Comparison of ENCODE assay signal across 8 mouse cellular contexts in genomic region chr1:164898846-164899351, GRCm38 (mm10). TPM values are rescaled to one million over a fixed set of nuclear protein-coding genes. Genes with fewer than 3 reads are reported as not detected.
DNase-seq lines count a peak whose midpoint lies in the region; ATAC-seq and TF ChIP-seq lines count a peak whose summit lies in the region.

No protein-coding gene starts in this region.

- H3K4me2 ChIP-seq in lung, embryonic 15.5 days: peak overlapping the region; percentile 89

- DNase-seq in MEL (ENCODE audit: low read depth, low spot score): peak; percentile 32
- peak; percentile 92 to 94 for DNase-seq in cerebellum, adult 18-20 months
- peak; percentile 71 for DNase-seq in layer of hippocampus, adult 9-10 months (ENCODE audit: low spot score)
- DNase-seq in ovary, postnatal 14 days (ENCODE audit: low spot score): peak; percentile 54
- DNase-seq in thymus, postnatal 14 days: peak; percentile 79

- TF ChIP-seq CTCF in MEL (IDR thresholded peaks at IDR 0.05 in 2 of 3, conservative IDR thresholded peaks at IDR 0.05 in 1 of 3; ENCODE audit: control insufficient read depth in 1 of 3, insufficient read depth in 1 of 3, low read depth in 2 of 3, low read length in 3 of 3, poor library complexity in 1 of 3, severe bottlenecking in 1 of 3): peak in 2 of 3 experiments; percentile 34 to 40; a peak in 4 of 6 replicates

- H3K4me3 ChIP-seq in MEL (ENCODE audit: control insufficient read depth in 1 of 2, insufficient read depth in 1 of 2, low read depth in 2 of 2, low read length in 2 of 2): no peak overlapping the region
- peak overlapping the region; percentile 46 for H3K4me3 ChIP-seq in lung, embryonic 15.5 days

- H3K4me1 ChIP-seq in MEL (ENCODE audit: control insufficient read depth in 1 of 2, insufficient read depth in 2 of 2, low read length in 2 of 2): 0 out of 4 replicates have a peak, but pooled peaks cover 0 to 2% of the 10 kb centered on the region in 2 experiments
- peaks cover 10% of the 10 kb centered on the region; the same call in 1 of the 2 replicates for H3K4me1 ChIP-seq in lung, embryonic 15.5 days

- no peaks in the 10 kb centered on the region; a peak in 2 of 4 replicates for H3K27me3 ChIP-seq in MEL (ENCODE audit: control insufficient read depth in 1 of 2, insufficient read depth in 2 of 2, low read length in 2 of 2)
- H3K27me3 ChIP-seq in lung, embryonic 15.5 days: no peaks in the 10 kb centered on the region

- H3K27ac ChIP-seq in MEL (ENCODE audit: control insufficient read depth, low read depth, low read length): no peak overlapping the region
- H3K27ac ChIP-seq in lung, embryonic 15.5 days: no peak overlapping the region

- no peaks in the 10 kb centered on the region for H3K9me3 ChIP-seq in MEL (replicated peaks; ENCODE audit: insufficient read depth, low read length)
- no peaks in the 10 kb centered on the region for H3K9me3 ChIP-seq in lung, embryonic 15.5 days

- ATAC-seq in frontal cortex, adult (ENCODE audit: low TSS enrichment): peak; percentile 91
- ATAC-seq in hematopoietic stem cell, adult 5-6 weeks (replicated peaks in 1 of 2; ENCODE audit: insufficient read depth in 1 of 2, low FRiP score in 2 of 2, low TSS enrichment in 1 of 2, low read depth in 1 of 2, poor library complexity in 2 of 2, severe bottlenecking in 2 of 2): peak; percentile 91 to 93
- ATAC-seq in lung, embryonic 15.5 days (ENCODE audit: borderline replicate concordance, extremely low read depth, low FRiP score, low TSS enrichment): peak; percentile 89

- no peak overlapping the region for H3K9ac ChIP-seq in MEL (ENCODE audit: control insufficient read depth, low read depth, low read length, poor library complexity, severe bottlenecking)
- peak overlapping the region; percentile 38; the same call in 1 of the 2 replicates for H3K9ac ChIP-seq in lung, embryonic 15.5 days

- H3K79me2 ChIP-seq in MEL (ENCODE audit: control insufficient read depth, insufficient read depth, low read length, poor library complexity): no peaks in the 10 kb centered on the region

- TF ChIP-seq EP300 in MEL (IDR thresholded peaks at IDR 0.05; ENCODE audit: low read depth in 1 of 2, low read length in 2 of 2): no peak

- H3K36me3 ChIP-seq in MEL (ENCODE audit: control insufficient read depth in 1 of 2, insufficient read depth in 2 of 2, low read length in 2 of 2): peaks cover 0 to 3% of the 10 kb centered on the region in 2 experiments; a peak in 2 of 4 replicates
- no peaks in the 10 kb centered on the region for H3K36me3 ChIP-seq in lung, embryonic 15.5 days

- no peak; the same call in 1 of the 2 replicates for TF ChIP-seq RAD21 in MEL (IDR thresholded peaks at IDR 0.05; ENCODE audit: low read depth, low read length)

- whole genome bisulfite sequencing in lung, embryonic 15.5 days: under 1% methylated on average over 22 of the region's 22 CpGs

- TF ChIP-seq POLR2A in MEL (IDR thresholded peaks at IDR 0.05; ENCODE audit: control insufficient read depth in 1 of 2, insufficient read depth in 1 of 2, low read depth in 1 of 2, low read length in 2 of 2, poor library complexity in 1 of 2): no peak

TF ChIP-seq in MEL, 35 proteins besides CTCF, POLR2A, EP300 and RAD21:
- no peak for TF ChIP-seq MYC (IDR thresholded peaks at IDR 0.05; ENCODE audit: low read depth, low read length)
- TF ChIP-seq CHD2 (IDR thresholded peaks at IDR 0.05; ENCODE audit: low read length): no peak
- TF ChIP-seq MAFK (IDR thresholded peaks at IDR 0.05; ENCODE audit: borderline replicate concordance, low read depth, low read length): no peak
- no peak for TF ChIP-seq NRF1 (IDR thresholded peaks at IDR 0.05; ENCODE audit: insufficient read depth, low read depth, low read length, poor library complexity, severe bottlenecking)
- no peak for TF ChIP-seq MAX (IDR thresholded peaks at IDR 0.05; ENCODE audit: low read length)
- no peak for TF ChIP-seq RCOR1 (IDR thresholded peaks at IDR 0.05; ENCODE audit: low read depth, low read length)
- TF ChIP-seq ZMIZ1 (IDR thresholded peaks at IDR 0.05; ENCODE audit: low read depth, low read length): no peak
- TF ChIP-seq GABPA (IDR thresholded peaks at IDR 0.05; ENCODE audit: low read depth, low read length): no peak
- no peak for TF ChIP-seq POLR2AphosphoS5 (IDR thresholded peaks at IDR 0.05; ENCODE audit: borderline replicate concordance, low read depth, low read length)
- TF ChIP-seq MYB (IDR thresholded peaks at IDR 0.05; ENCODE audit: low read depth, low read length): no peak
- TF ChIP-seq E2F4 (IDR thresholded peaks at IDR 0.05; ENCODE audit: borderline replicate concordance, low read depth, low read length): no peak
- TF ChIP-seq MXI1 (IDR thresholded peaks at IDR 0.05; ENCODE audit: low read depth, low read length): no peak
- TF ChIP-seq GATA1 (IDR thresholded peaks at IDR 0.05; ENCODE audit: low read depth, low read length): no peak
- TF ChIP-seq MAZ (IDR thresholded peaks at IDR 0.05; ENCODE audit: low read depth, low read length): no peak
- no peak for TF ChIP-seq TBP (IDR thresholded peaks at IDR 0.05; ENCODE audit: low read depth, low read length)
- no peak for TF ChIP-seq UBTF (IDR thresholded peaks at IDR 0.05; ENCODE audit: borderline replicate concordance, insufficient read depth, low read depth, low read length)
TF ChIP-seq in MEL: peak in this region for 0.

RNA-seq across cellular contexts. Expression of gene Xcl1, which starts 36.4 kb away (rescaled TPM):
- total RNA-seq in MEL (2012; rRNA removed): not detected in 2 replicates
- polyA plus RNA-seq in MEL (2012; ENCODE audit: insufficient read depth in 1 of 2, insufficient read length in 2 of 2, low read depth in 1 of 2, low replicate concordance in 2 of 2, missing spikeins in 1 of 2): not detected
- total RNA-seq in hematopoietic stem cell, adult 5-6 weeks (2017): 9.3 and 10.4 TPM in 2 replicates
- polyA plus RNA-seq in lung, embryonic 15.5 days (2015; fragmentation: Nextera tagmentation; extraction: Ambion mirVana): 0.52 TPM in 1 of 2 replicates, not detected in the other

Comparison
In these comparisons a context has a peak if more than half of its experiments do, and no peak if none do; other contexts are left out.
1. DNase-seq: peak in every context shown above with its lines; median percentile 93 in cerebellum, adult 18-20 months; 79 in thymus, postnatal 14 days; 71 in layer of hippocampus, adult 9-10 months; 54 in ovary, postnatal 14 days; 32 in MEL.
2. RNA of gene Xcl1, which starts 36.4 kb away (total RNA-seq): 9.3 to 10.4 TPM in hematopoietic stem cell, adult 5-6 weeks; not detected in MEL; every median in the first group is over 10 times any median in the second.
3. Peak in every context shown above with its lines, with median percentiles within 50 percentile points of each other: ATAC-seq.